Mouse (Mus musculus) granulocyte monocyte progenitor cell, adult 5-6 weeks (primary cell): ENCODE measurements around the gene H2-Q10. TPM values are rescaled to one million over a fixed set of nuclear protein-coding genes. Genes with fewer than 3 reads are reported as not detected.

Source experiments
- ATAC-seq: replicated peaks from 2 replicates; pipeline ENCODE4 v1.8.0; 2016; ENCODE audit warnings: mild to moderate bottlenecking, moderate TSS enrichment, inconsistent platforms; ENCODE audit not compliant: poor library complexity, severe bottlenecking
- total RNA-seq, 2 experiments: library from RNA; stranded (forward) in 1 of 2; stranded (reverse) in 1 of 2; fragments of 200-712, 200-1000 nt in 1 of 2; fragments of >200 nt in 1 of 2; fragmentation: Nextera tagmentation in 1 of 2; gene quantifications; 2 replicates each; pipeline ENCODE4 v1.2.3; 2014 to 2017

Gene H2-Q10
- total RNA-seq, 2 experiments from 2014 or later: 1.0 TPM; not detected in 1

DNA sequence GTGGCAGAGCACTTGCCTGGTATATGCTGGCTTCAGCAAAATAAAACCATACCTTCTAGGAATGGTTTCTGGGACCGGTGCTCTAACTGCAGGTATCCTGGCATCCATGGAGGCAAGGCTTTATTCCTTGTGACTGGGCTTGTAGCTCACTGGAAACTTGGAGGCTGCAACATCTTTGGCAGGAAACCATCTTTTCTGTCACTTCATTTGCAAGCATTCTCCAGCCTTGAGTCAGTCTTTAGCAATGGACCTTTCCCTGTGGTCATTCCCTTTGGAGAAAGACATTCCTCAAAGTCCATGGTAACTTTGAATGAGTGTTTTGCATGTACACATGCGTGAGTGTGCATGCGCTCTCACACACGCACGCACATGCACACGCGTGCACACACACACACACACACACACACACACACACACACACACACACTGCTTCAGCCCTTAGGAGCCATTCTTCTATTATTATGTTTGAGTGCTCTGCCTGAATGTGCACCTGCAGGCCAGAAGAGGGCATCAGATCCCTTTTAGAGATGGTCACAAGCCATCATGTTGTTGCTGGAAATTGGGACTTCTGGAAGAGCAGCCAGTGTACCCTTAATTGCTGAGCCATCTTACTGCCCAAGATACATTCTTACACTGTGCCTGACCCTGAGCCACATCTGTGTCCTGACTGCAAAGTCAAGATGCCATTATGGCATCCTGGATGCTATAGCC is 43.2 kb downstream of the H2-Q10 start:
- no peak for ATAC-seq

GRCm38 (mm10) chr17:35513886-35514285 is 44.0 kb downstream of the H2-Q10 start:
- no peak for ATAC-seq

- ATAC-seq: no peak
Observed at GRCm38 (mm10) chr17:35514756-35515155, 44.9 kb downstream of the H2-Q10 start.

- peak; percentile 20; the same call in 1 of the 2 replicates for ATAC-seq
Observed at GRCm38 (mm10) chr17:35515911-35516640, 46.2 kb downstream of the H2-Q10 start.

GRCm38 (mm10) chr17:35516652-35517500 is 47.0 kb downstream of the H2-Q10 start, which contains the start of the genes Tcf19 and Cchcr1:
Gene Tcf19, minus strand, starts transcription at chr17:35516824.
Gene Cchcr1, plus strand, starts transcription at chr17:35517100.
- ATAC-seq: peak; percentile 92

- no peak for ATAC-seq
Observed at GRCm38 (mm10) chr17:35517526-35517925, 47.6 kb downstream of the H2-Q10 start.

Other genes starting within 250 kb of the H2-Q10 start
- not detected in 2 replicates for gene Gm16181, start 249.3 kb upstream of the H2-Q10 start, total RNA-seq (2014; fragmentation: Nextera tagmentation)
- 0.82 TPM in 1 of 2 replicates, not detected in the other for gene Gm16181, start 249.3 kb upstream of the H2-Q10 start, total RNA-seq (2017)
- gene Atp6v1g2, start 236.4 kb upstream of the H2-Q10 start, total RNA-seq (2014; fragmentation: Nextera tagmentation): 10.0 and 11.7 TPM in 2 replicates
- 2.0 and 3.9 TPM in 2 replicates for gene Atp6v1g2, start 236.4 kb upstream of the H2-Q10 start, total RNA-seq (2017)
- gene Nfkbil1, start 234.3 kb upstream of the H2-Q10 start, total RNA-seq (2014; fragmentation: Nextera tagmentation): 4.5 and 5.2 TPM in 2 replicates
- 5.3 and 5.9 TPM in 2 replicates for gene Nfkbil1, start 234.3 kb upstream of the H2-Q10 start, total RNA-seq (2017)
- gene Ddx39b, start 228.3 kb upstream of the H2-Q10 start, total RNA-seq (2014; fragmentation: Nextera tagmentation): 411 and 417 TPM in 2 replicates
- 175 and 187 TPM in 2 replicates for gene Ddx39b, start 228.3 kb upstream of the H2-Q10 start, total RNA-seq (2017)
- gene H2-D1, start 207.4 kb upstream of the H2-Q10 start, total RNA-seq (2014; fragmentation: Nextera tagmentation): 275 and 369 TPM in 2 replicates
- 399 and 416 TPM in 2 replicates for gene H2-D1, start 207.4 kb upstream of the H2-Q10 start, total RNA-seq (2017)
- gene H2-Q1, start 149.7 kb upstream of the H2-Q10 start, total RNA-seq (2014; fragmentation: Nextera tagmentation): not detected in 2 replicates
- not detected in 2 replicates for gene H2-Q1, start 149.7 kb upstream of the H2-Q10 start, total RNA-seq (2017)
- 0.45 TPM in 1 of 2 replicates, not detected in the other for gene H2-Q2, start 127.8 kb upstream of the H2-Q10 start, total RNA-seq (2014; fragmentation: Nextera tagmentation)
- not detected in 2 replicates for gene H2-Q2, start 127.8 kb upstream of the H2-Q10 start, total RNA-seq (2017)
- gene H2-Q4, start 90.5 kb upstream of the H2-Q10 start, total RNA-seq (2014; fragmentation: Nextera tagmentation): 8.3 and 15.5 TPM in 2 replicates
- 19.5 and 23.4 TPM in 2 replicates for gene H2-Q4, start 90.5 kb upstream of the H2-Q10 start, total RNA-seq (2017)
- gene H2-Q6, start 45.2 kb upstream of the H2-Q10 start, total RNA-seq (2014; fragmentation: Nextera tagmentation): 23.1 and 29.0 TPM in 2 replicates
- 30.8 and 35.5 TPM in 2 replicates for gene H2-Q6, start 45.2 kb upstream of the H2-Q10 start, total RNA-seq (2017)
- gene H2-Q7, start 30.9 kb upstream of the H2-Q10 start, total RNA-seq (2014; fragmentation: Nextera tagmentation): 27.4 and 32.8 TPM in 2 replicates
- 21.9 and 31.9 TPM in 2 replicates for gene H2-Q7, start 30.9 kb upstream of the H2-Q10 start, total RNA-seq (2017)
- 0.92 TPM in 1 of 2 replicates, not detected in the other for gene Pou5f1, start 35.9 kb downstream of the H2-Q10 start, total RNA-seq (2014; fragmentation: Nextera tagmentation)
- gene Pou5f1, start 35.9 kb downstream of the H2-Q10 start, total RNA-seq (2017): not detected in 2 replicates
- 20.3 and 23.9 TPM in 2 replicates for gene Tcf19, start 46.7 kb downstream of the H2-Q10 start, total RNA-seq (2014; fragmentation: Nextera tagmentation)
- gene Tcf19, start 46.7 kb downstream of the H2-Q10 start, total RNA-seq (2017): 5.3 and 8.6 TPM in 2 replicates
- 1.0 and 14.4 TPM in 2 replicates for gene Cchcr1, start 47.0 kb downstream of the H2-Q10 start, total RNA-seq (2014; fragmentation: Nextera tagmentation)
- 2.7 and 5.3 TPM in 2 replicates for gene Cchcr1, start 47.0 kb downstream of the H2-Q10 start, total RNA-seq (2017)
- not detected in 2 replicates for gene Psors1c2, start 63.1 kb downstream of the H2-Q10 start, total RNA-seq (2014; fragmentation: Nextera tagmentation)
- not detected in 2 replicates for gene Psors1c2, start 63.1 kb downstream of the H2-Q10 start, total RNA-seq (2017)
- gene Cdsn, start 82.0 kb downstream of the H2-Q10 start, total RNA-seq (2014; fragmentation: Nextera tagmentation): not detected in 2 replicates
- not detected in 2 replicates for gene Cdsn, start 82.0 kb downstream of the H2-Q10 start, total RNA-seq (2017)
- gene 2300002M23Rik, start 97.4 kb downstream of the H2-Q10 start, total RNA-seq (2014; fragmentation: Nextera tagmentation): not detected in 2 replicates
- gene 2300002M23Rik, start 97.4 kb downstream of the H2-Q10 start, total RNA-seq (2017): not detected in 2 replicates
- gene Sfta2, start 131.5 kb downstream of the H2-Q10 start, total RNA-seq (2014; fragmentation: Nextera tagmentation): not detected in 2 replicates
- not detected in 2 replicates for gene Sfta2, start 131.5 kb downstream of the H2-Q10 start, total RNA-seq (2017)
- not detected in 2 replicates for gene Gm9573, start 156.5 kb downstream of the H2-Q10 start, total RNA-seq (2014; fragmentation: Nextera tagmentation)
- gene Gm9573, start 156.5 kb downstream of the H2-Q10 start, total RNA-seq (2017): not detected in 2 replicates
- gene Mucl3, start 173.6 kb downstream of the H2-Q10 start, total RNA-seq (2014; fragmentation: Nextera tagmentation): not detected in 2 replicates
- not detected in 2 replicates for gene Mucl3, start 173.6 kb downstream of the H2-Q10 start, total RNA-seq (2017)
- 7.3 and 30.1 TPM in 2 replicates for gene Vars2, start 197.5 kb downstream of the H2-Q10 start, total RNA-seq (2014; fragmentation: Nextera tagmentation)
- 7.8 and 16.2 TPM in 2 replicates for gene Vars2, start 197.5 kb downstream of the H2-Q10 start, total RNA-seq (2017)
- gene Gtf2h4, start 203.7 kb downstream of the H2-Q10 start, total RNA-seq (2014; fragmentation: Nextera tagmentation): 20.3 and 41.9 TPM in 2 replicates
- gene Gtf2h4, start 203.7 kb downstream of the H2-Q10 start, total RNA-seq (2017): 32.6 and 40.4 TPM in 2 replicates
- gene Ddr1, start 234.5 kb downstream of the H2-Q10 start, total RNA-seq (2014; fragmentation: Nextera tagmentation): not detected in 2 replicates
- gene Ddr1, start 234.5 kb downstream of the H2-Q10 start, total RNA-seq (2017): not detected in 2 replicates